In the genomic region with DNA sequence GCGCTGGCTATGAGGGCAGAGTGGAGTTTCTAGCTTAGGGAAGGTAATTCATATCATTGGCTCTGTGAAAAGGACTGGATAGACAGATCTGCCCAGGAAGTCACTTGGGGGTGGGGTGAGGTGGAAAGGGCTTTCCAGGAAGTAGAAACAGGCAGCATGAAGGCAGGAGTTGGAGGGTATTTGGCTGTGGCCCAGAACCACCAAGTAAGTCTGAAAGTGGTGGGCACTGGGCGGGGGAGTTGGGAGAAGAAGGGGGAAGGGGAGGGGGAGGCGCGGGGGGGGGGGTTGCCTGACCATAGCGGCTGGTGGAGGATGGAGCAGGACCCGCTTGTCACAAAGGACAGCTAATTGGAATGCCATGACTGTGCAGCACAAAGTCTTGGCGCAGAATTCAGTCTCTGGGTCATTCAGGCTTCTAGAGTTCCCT, we compare ENCODE assay signal across 8 mouse cellular contexts. TPM values are rescaled to one million over a fixed set of nuclear protein-coding genes. Genes with fewer than 3 reads are reported as not detected.
DNase-seq lines count a peak whose midpoint lies in the region; ATAC-seq and TF ChIP-seq lines count a peak whose summit lies in the region.

No protein-coding gene starts in this region.

- H3K4me2 ChIP-seq in forebrain, embryonic 15.5 days (replicated peaks), result peak overlapping the region; percentile 50

- 12% methylated on average over 5 of the region's 7 CpGs for WGBS in forebrain, embryonic 15.5 days

- H3K4me1 ChIP-seq in G1E (ENCODE audit: insufficient read depth, low read depth, low read length), result peaks cover 17% of the 10 kb centered on the region
- H3K4me1 ChIP-seq in forebrain, embryonic 15.5 days, result peaks cover 7% of the 10 kb centered on the region
- peaks cover 21% of the 10 kb centered on the region for H3K4me1 ChIP-seq in megakaryocyte, embryonic 14.5 days

- H3K4me3 ChIP-seq in G1E (ENCODE audit: low read depth, low read length), result peak overlapping the region; percentile 77
- peak overlapping the region; percentile 33 for H3K4me3 ChIP-seq in forebrain, embryonic 15.5 days
- H3K4me3 ChIP-seq in megakaryocyte, embryonic 14.5 days (replicated peaks), result peak overlapping the region; percentile 93

- peak; percentile 28; the same call in 1 of the 2 replicates for ATAC-seq in cerebellum, adult (ENCODE audit: insufficient number of reproducible peaks, low FRiP score, low TSS enrichment)
- peak; percentile 19; the same call in 1 of the 2 replicates for ATAC-seq in G1E (ENCODE audit: extremely low read depth, insufficient number of reproducible peaks, low FRiP score, poor library complexity, severe bottlenecking)
- ATAC-seq in forebrain, embryonic 15.5 days (replicated peaks), result peak; percentile 70

- peak overlapping the region; percentile 39 for H3K9ac ChIP-seq in forebrain, embryonic 15.5 days (replicated peaks)

- peaks cover 37% of the 10 kb centered on the region for H3K36me3 ChIP-seq in G1E (replicated peaks)
- H3K36me3 ChIP-seq in forebrain, embryonic 15.5 days, result no peaks in the 10 kb centered on the region
- peaks cover 47% of the 10 kb centered on the region for H3K36me3 ChIP-seq in megakaryocyte, embryonic 14.5 days (replicated peaks; ENCODE audit: low read length)

- no peaks in the 10 kb centered on the region for H3K27me3 ChIP-seq in G1E (ENCODE audit: insufficient read depth, low read length)
- H3K27me3 ChIP-seq in forebrain, embryonic 15.5 days, result no peaks in the 10 kb centered on the region
- no peaks in the 10 kb centered on the region for H3K27me3 ChIP-seq in megakaryocyte, embryonic 14.5 days (replicated peaks)

- no peak overlapping the region for H3K27ac ChIP-seq in forebrain, embryonic 15.5 days (replicated peaks)

- H3K9me3 ChIP-seq in G1E (replicated peaks), result 0 out of 2 replicates have a peak, but pooled peaks cover 2% of the 10 kb centered on the region
- H3K9me3 ChIP-seq in forebrain, embryonic 15.5 days, result no peaks in the 10 kb centered on the region
- H3K9me3 ChIP-seq in megakaryocyte, embryonic 14.5 days, result peaks cover 10% of the 10 kb centered on the region

- no peak for DNase-seq in cerebellum, adult 9-10 months
- peak; percentile 29 for DNase-seq in G1E (ENCODE audit: low spot score)
- DNase-seq in kidney, postnatal 25 days, result peak; percentile 22 to 52
- DNase-seq in thymus, postnatal 36 days, result peak; percentile 14 to 33
- no peak for DNase-seq in cerebellum, postnatal 4 days (ENCODE audit: low spot score in 2 of 2)

- no peak for TF ChIP-seq CTCF in G1E (IDR thresholded peaks at IDR 0.05; ENCODE audit: low read depth, low read length)

RNA-seq across cellular contexts. Expression of a gene that starts 0.5 kb away (rescaled TPM):
- total RNA-seq in G1E (2014; fragmentation: Nextera tagmentation) (40.1 and 40.3 TPM in 2 replicates), G1E (2017) (51.8 and 59.9 TPM in 2 replicates)
- 15.9 and 17.5 TPM in 2 replicates for polyA plus RNA-seq in G1E (2012)
- polyA plus RNA-seq in forebrain, embryonic 15.5 days (2015; fragmentation: Nextera tagmentation; extraction: Ambion mirVana), result 2.3 and 3.1 TPM in 2 replicates
- polyA plus RNA-seq in megakaryocyte, embryonic 14.5 days (2012; ENCODE audit: insufficient read depth, low replicate concordance), result 7.4 TPM in 1 of 2 replicates, not detected in the other

RNA-seq across cellular contexts. Expression of a gene that starts 24.9 kb away (rescaled TPM):
- total RNA-seq in G1E (2014; fragmentation: Nextera tagmentation), result not detected in 2 replicates
- total RNA-seq in G1E (2017), result 0.33 and 0.58 TPM in 2 replicates
- not detected in 2 replicates for polyA plus RNA-seq in G1E (2012)
- polyA plus RNA-seq in forebrain, embryonic 15.5 days (2015; fragmentation: Nextera tagmentation; extraction: Ambion mirVana), result not detected in 2 replicates
- polyA plus RNA-seq in megakaryocyte, embryonic 14.5 days (2012; ENCODE audit: insufficient read depth, low replicate concordance), result not detected in 2 replicates

RNA-seq across cellular contexts. Expression of a gene that starts 34.4 kb away (rescaled TPM):
- total RNA-seq in G1E (2014; fragmentation: Nextera tagmentation), result 17.1 and 20.5 TPM in 2 replicates
- total RNA-seq in G1E (2017), result 61.6 and 76.5 TPM in 2 replicates
- polyA plus RNA-seq in G1E (2012), result 4.1 and 4.5 TPM in 2 replicates
- polyA plus RNA-seq in forebrain, embryonic 15.5 days (2015; fragmentation: Nextera tagmentation; extraction: Ambion mirVana), result 98.1 and 110 TPM in 2 replicates
- 4.5 TPM in 1 of 2 replicates, not detected in the other for polyA plus RNA-seq in megakaryocyte, embryonic 14.5 days (2012; ENCODE audit: insufficient read depth, low replicate concordance)

RNA-seq across cellular contexts. Expression of a gene that starts 46.5 kb away (rescaled TPM):
- 21.1 and 39.9 TPM in 2 replicates for total RNA-seq in G1E (2014; fragmentation: Nextera tagmentation)
- total RNA-seq in G1E (2017), result 26.8 and 35.2 TPM in 2 replicates
- 1.5 and 4.4 TPM in 2 replicates for polyA plus RNA-seq in G1E (2012)
- polyA plus RNA-seq in forebrain, embryonic 15.5 days (2015; fragmentation: Nextera tagmentation; extraction: Ambion mirVana), result 44.0 and 52.4 TPM in 2 replicates
- polyA plus RNA-seq in megakaryocyte, embryonic 14.5 days (2012; ENCODE audit: insufficient read depth, low replicate concordance), result 1.1 and 4.7 TPM in 2 replicates

RNA-seq across cellular contexts. Expression of a gene that starts 46.7 kb away (rescaled TPM):
- total RNA-seq in G1E (2014; fragmentation: Nextera tagmentation) (36.9 and 50.7 TPM in 2 replicates), G1E (2017) (25.1 and 27.2 TPM in 2 replicates)
- 1.8 and 2.9 TPM in 2 replicates for polyA plus RNA-seq in G1E (2012)
- 20.3 and 23.1 TPM in 2 replicates for polyA plus RNA-seq in forebrain, embryonic 15.5 days (2015; fragmentation: Nextera tagmentation; extraction: Ambion mirVana)
- 0.78 and 2.2 TPM in 2 replicates for polyA plus RNA-seq in megakaryocyte, embryonic 14.5 days (2012; ENCODE audit: insufficient read depth, low replicate concordance)

Comparison
In these comparisons a context has a peak if more than half of its experiments do, and no peak if none do; other contexts are left out.
1. ATAC-seq: peak in every context shown above with its lines; median percentile 70 in forebrain, embryonic 15.5 days; 28 in cerebellum, adult; 19 in G1E.
2. DNase-seq: peak in G1E (single experiment), kidney, postnatal 25 days (2 of 2) and thymus, postnatal 36 days (2 of 2); none in cerebellum, adult 9-10 months (single experiment) and cerebellum, postnatal 4 days (0 of 2).
3. H3K4me3 ChIP-seq: peak in every context shown above with its lines; median percentile 93 in megakaryocyte, embryonic 14.5 days; 77 in G1E; 33 in forebrain, embryonic 15.5 days.
4. RNA of a gene that starts 34.4 kb away (polyA plus RNA-seq): 98.1 to 110 TPM in forebrain, embryonic 15.5 days; 4.5 TPM in megakaryocyte, embryonic 14.5 days and 4.1 to 4.5 TPM in G1E; every median in the first group is over 10 times any median in the second.